ENCODE assay signal across 12 mouse cellular contexts in genomic region chr19:14862654-14863468, GRCm38 (mm10).
A peak's percentile ranks its signal among the peaks of the same experiment; 100 is the strongest.
DNase-seq lines count a peak whose midpoint lies in the region; ATAC-seq lines count a peak whose summit lies in the region.
"Had no signal": no experiment of that assay in that cellular context is flagged by ENCODE, and none has a peak within 500 bp of the region (broad histone marks: within the 10 kb centered on the region; RNA-seq: fewer than 3 reads in every experiment).

No protein-coding gene starts in this region.

- H3K4me1 ChIP-seq in hindbrain, embryonic 16.5 days (ENCODE audit: control insufficient read depth, insufficient read depth, low read depth, low read length), result no peaks in the 10 kb centered on the region
- H3K4me1 ChIP-seq in hindbrain, embryonic 11.5 days (replicated peaks; ENCODE audit: control insufficient read depth, insufficient read depth, low read length), result no peaks in the 10 kb centered on the region
- peaks cover 12% of the 10 kb centered on the region for H3K4me1 ChIP-seq in embryonic facial prominence, embryonic 13.5 days
- H3K4me1 ChIP-seq in lung, embryonic 15.5 days, result peaks cover 23% of the 10 kb centered on the region

- H3K4me3 ChIP-seq in hindbrain, embryonic 16.5 days (ENCODE audit: low read length), result no peak overlapping the region
- no peak overlapping the region for H3K4me3 ChIP-seq in hindbrain, embryonic 11.5 days (ENCODE audit: low read depth, low read length)
- H3K4me3 ChIP-seq in embryonic facial prominence, embryonic 13.5 days, result no peak overlapping the region
- H3K4me3 ChIP-seq in lung, embryonic 15.5 days, result no peak overlapping the region
- H3K4me3 ChIP-seq: myocyte had no signal

- H3K9ac ChIP-seq in hindbrain, embryonic 16.5 days (ENCODE audit: low read depth, low read length), result no peak overlapping the region
- H3K9ac ChIP-seq in hindbrain, embryonic 11.5 days (ENCODE audit: low read depth, low read length), result no peak overlapping the region
- no peak overlapping the region for H3K9ac ChIP-seq in embryonic facial prominence, embryonic 13.5 days
- H3K9ac ChIP-seq in lung, embryonic 15.5 days, result no peak overlapping the region
- H3K9ac ChIP-seq: liver, embryonic 14.5 days had no signal

- H3K4me2 ChIP-seq in hindbrain, embryonic 16.5 days (ENCODE audit: low read length), result no peak overlapping the region
- no peak overlapping the region for H3K4me2 ChIP-seq in hindbrain, embryonic 11.5 days (replicated peaks; ENCODE audit: low read depth, low read length)
- H3K4me2 ChIP-seq in embryonic facial prominence, embryonic 13.5 days, result peak overlapping the region; percentile 32
- peak overlapping the region; percentile 41 for H3K4me2 ChIP-seq in lung, embryonic 15.5 days

- no peaks in the 10 kb centered on the region for H3K9me3 ChIP-seq in hindbrain, embryonic 16.5 days (ENCODE audit: control insufficient read depth, low read length)
- no peaks in the 10 kb centered on the region for H3K9me3 ChIP-seq in hindbrain, embryonic 11.5 days (ENCODE audit: control insufficient read depth, low read length)
- H3K9me3 ChIP-seq in embryonic facial prominence, embryonic 13.5 days, result peaks cover 6% of the 10 kb centered on the region
- no peaks in the 10 kb centered on the region; the same call in 1 of the 2 replicates for H3K9me3 ChIP-seq in lung, embryonic 15.5 days

- WGBS in hindbrain, embryonic 16.5 days, result 36% methylated on average over 13 of the region's 13 CpGs
- 45% methylated on average over 13 of the region's 13 CpGs for WGBS in hindbrain, embryonic 11.5 days
- 21% methylated on average over 13 of the region's 13 CpGs for WGBS in embryonic facial prominence, embryonic 13.5 days
- WGBS in lung, embryonic 15.5 days, result 12% methylated on average over 13 of the region's 13 CpGs

- H3K36me3 ChIP-seq in hindbrain, embryonic 16.5 days (ENCODE audit: control insufficient read depth, insufficient read depth, low read length), result no peaks in the 10 kb centered on the region
- no peaks in the 10 kb centered on the region for H3K36me3 ChIP-seq in hindbrain, embryonic 11.5 days (ENCODE audit: control insufficient read depth, insufficient read depth, low read length)
- H3K36me3 ChIP-seq in embryonic facial prominence, embryonic 13.5 days, result no peaks in the 10 kb centered on the region
- no peaks in the 10 kb centered on the region for H3K36me3 ChIP-seq in lung, embryonic 15.5 days

- DNase-seq in hindbrain, embryonic 11.5 days (ENCODE audit: low spot score), result no peak
- DNase-seq in embryo, embryonic 10 days (ENCODE audit: low spot score), result peak; percentile 64
- no peak for DNase-seq in layer of hippocampus, postnatal 10 days (ENCODE audit: low spot score in 2 of 2)
- DNase-seq in cerebellum, postnatal 36 days, result no peak
- DNase-seq in T-cell, adult 2 months (ENCODE audit: low spot score), result no peak
- DNase-seq: cerebellum, adult 8-10 months; heart, postnatal 36 days had no signal

- H3K27ac ChIP-seq in hindbrain, embryonic 16.5 days (ENCODE audit: low read depth, low read length), result no peak overlapping the region
- no peak overlapping the region for H3K27ac ChIP-seq in hindbrain, embryonic 11.5 days (ENCODE audit: low read depth, low read length)
- peak overlapping the region; percentile 17; the same call in 1 of the 2 replicates for H3K27ac ChIP-seq in embryonic facial prominence, embryonic 13.5 days
- H3K27ac ChIP-seq in lung, embryonic 15.5 days, result no peak overlapping the region; the same call in 1 of the 2 replicates
- H3K27ac ChIP-seq: liver, embryonic 14.5 days had no signal

- ATAC-seq in hindbrain, embryonic 16.5 days, result peak; percentile 30; the same call in 1 of the 2 replicates
- ATAC-seq in hindbrain, embryonic 11.5 days (ENCODE audit: low FRiP score), result no peak
- ATAC-seq in embryonic facial prominence, embryonic 13.5 days (ENCODE audit: insufficient number of reproducible peaks, insufficient read depth, low FRiP score, low TSS enrichment, low read depth), result 0 out of 2 replicates have a peak, but pooled peaks have one; percentile 37
- peak; percentile 94 for ATAC-seq in lung, embryonic 15.5 days (ENCODE audit: borderline replicate concordance, extremely low read depth, low FRiP score, low TSS enrichment)

- H3K27me3 ChIP-seq in hindbrain, embryonic 16.5 days (replicated peaks; ENCODE audit: control insufficient read depth, insufficient read depth, low read length), result no peaks in the 10 kb centered on the region; the same call in 1 of the 2 replicates
- no peaks in the 10 kb centered on the region for H3K27me3 ChIP-seq in hindbrain, embryonic 11.5 days (ENCODE audit: control insufficient read depth, insufficient read depth, low read length)
- H3K27me3 ChIP-seq in embryonic facial prominence, embryonic 13.5 days, result peaks cover 6% of the 10 kb centered on the region; the same call in 1 of the 2 replicates
- H3K27me3 ChIP-seq in lung, embryonic 15.5 days, result peaks cover 5% of the 10 kb centered on the region; the same call in 1 of the 2 replicates

Comparison
In these comparisons a context has a peak if more than half of its experiments do, and no peak if none do; other contexts are left out.
1. H3K4me2 ChIP-seq: peak in embryonic facial prominence, embryonic 13.5 days (single experiment) and lung, embryonic 15.5 days (single experiment); none in hindbrain, embryonic 16.5 days (single experiment) and hindbrain, embryonic 11.5 days (single experiment).